Mouse (Mus musculus) CD4-positive, CD25-positive, alpha-beta regulatory T cell, adult 2 months (primary cell): ENCODE measurements around the gene Prr5.

ENCODE experiments used
- DNase-seq: peaks from one replicate; pipeline ENCODE4 v3.0.0-alpha.2; 2012; ENCODE audit warnings: low read depth, low spot score

The Prr5 gene

DNA sequence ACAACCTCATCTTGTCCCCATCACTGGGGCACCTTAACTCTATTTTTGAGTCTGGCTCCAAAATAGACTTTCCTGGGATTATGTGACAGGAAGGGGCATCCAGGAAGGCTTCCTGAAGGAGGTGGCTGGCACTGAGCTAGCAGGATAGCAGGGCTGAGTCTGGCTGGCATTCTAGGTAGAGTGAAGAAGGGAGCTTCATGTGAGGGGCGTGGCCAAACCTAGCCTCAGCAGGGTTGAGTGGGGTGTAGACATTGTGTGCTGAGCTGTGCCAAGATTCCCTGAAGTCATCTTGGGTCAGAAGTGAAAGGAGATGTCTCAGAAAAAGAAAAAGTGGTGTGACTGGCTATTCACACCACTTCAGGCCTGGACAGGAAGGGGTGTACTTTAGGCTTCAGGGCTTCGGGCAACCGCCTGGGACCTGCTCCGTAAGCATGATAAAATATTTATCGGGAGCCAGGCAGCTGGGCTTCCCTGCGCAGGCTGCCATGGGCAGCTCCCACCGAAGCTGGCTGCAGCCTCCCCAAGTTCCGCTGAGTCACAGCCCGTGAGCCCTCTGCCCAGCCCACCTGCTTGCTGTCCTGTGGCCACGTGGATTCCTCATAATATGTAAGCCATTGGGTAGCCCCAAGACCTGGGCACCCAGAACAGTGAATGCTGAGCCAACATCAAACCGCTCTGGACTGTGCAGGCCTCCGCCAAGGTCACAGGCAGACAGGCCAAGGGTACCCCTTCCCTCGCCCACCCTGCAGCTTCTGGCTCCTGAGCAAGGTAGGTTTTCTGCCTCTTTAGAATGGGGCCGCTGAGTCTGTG is at the start of gene Prr5:
Gene Prr5, plus strand, starts transcription at position 683 of the 810 bp plus-strand sequence.
- no peak for DNase-seq

DNA sequence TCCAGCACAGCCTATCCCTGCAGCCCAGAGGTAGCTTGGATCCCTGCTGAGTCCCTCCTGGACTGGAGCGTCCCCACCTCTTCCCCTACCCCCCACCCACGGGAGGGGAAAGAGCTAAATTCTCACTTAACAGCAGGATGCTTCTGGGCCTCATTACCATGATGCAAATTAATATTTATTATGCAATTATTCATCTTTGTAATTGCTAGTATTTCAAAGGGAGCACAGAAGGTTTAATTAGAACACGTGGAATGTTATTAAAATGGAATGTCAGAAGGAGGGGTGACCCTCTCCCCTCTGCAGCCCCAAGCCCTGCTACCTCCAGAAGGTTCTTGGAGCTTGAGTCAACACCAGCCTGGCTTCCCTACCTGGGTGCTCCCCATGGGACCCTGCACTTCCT is 49.4 kb upstream of the Prr5 start:
- DNase-seq = no peak

DNA sequence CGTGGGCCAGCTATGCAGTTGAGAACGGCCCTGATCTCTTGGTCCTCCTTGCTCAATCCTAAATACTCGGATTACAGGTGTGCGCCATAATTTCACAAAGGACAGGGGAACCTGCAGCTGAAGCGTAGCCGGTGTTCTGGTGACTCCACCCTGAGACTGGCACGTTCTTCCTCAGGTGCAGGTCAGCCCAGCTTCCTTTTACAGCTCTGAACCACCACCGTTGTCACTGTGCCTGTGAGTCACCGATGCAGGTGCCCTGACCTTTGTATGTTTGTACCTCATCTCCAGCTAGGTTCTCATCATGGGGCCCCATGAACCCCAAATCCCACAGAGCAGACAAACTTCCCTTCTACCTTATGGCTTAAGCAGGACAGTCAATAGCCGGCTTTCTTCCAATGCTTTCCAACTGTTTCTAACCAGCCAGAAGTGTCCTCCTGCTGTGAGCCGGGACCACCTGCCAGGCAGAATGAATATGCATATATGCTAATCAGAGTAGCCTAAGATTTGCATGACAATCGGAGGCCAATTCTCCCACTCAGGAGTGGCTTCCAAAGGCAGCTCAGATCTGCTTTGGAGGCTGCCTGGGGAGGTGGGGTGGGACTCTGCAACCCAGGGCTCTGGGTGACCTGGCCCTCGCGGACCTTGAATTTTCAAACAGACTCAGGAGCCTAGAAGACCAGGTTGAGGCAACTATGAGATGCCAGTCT is 47.5 kb upstream of the Prr5 start:
- no peak for DNase-seq

DNA sequence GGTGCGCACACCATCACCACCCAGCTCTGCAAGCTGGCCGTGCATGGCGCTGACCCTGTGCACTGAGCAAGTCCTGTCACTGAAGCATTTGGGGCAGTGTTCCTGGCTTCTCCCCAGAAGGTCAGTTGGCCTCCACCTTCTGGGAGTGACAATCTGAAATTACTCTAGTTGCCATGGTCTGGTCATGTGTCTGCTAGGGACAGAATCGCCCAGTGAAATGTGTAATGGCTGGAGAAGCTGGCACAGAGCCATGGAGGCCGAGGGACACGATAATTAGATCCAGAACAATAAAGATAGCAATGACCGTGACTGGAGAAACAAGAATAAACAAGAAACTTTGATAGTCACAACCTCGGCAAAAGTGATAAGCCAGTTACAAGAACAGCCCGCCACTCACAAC is 44.5 kb upstream of the Prr5 start:
- DNase-seq = no peak

DNA sequence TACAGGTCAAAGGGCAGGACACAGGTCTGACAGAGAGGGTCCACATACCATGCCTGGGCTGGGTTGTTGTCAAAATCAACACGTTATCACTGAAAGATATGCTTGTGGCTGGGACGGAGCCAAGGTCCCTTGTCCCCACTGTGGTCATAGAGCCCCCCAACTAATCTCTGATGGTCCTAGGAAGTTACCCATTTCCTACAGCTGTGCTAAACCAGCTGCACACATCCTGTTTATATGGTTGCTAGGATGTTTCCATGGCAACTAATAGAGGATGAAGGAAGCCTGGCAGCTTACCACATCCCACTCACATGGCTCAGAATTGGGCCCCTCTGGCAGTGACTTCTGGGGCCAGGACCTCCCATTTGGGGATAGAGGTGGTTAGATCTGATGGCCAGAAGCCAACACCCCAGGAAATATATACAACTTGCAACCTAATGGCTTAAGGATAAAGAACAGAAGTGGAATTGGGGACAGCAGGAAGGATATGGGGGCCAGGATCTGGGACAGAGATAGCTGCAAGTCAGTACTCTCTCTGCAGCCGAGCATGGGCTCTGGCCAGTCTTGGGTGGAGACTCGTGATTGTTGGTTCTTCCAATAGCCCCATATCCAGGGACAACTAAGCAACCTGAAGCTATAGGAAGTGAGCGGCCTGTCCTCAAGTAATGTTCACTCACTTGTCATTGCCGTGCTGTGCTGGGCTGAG is 43.6 kb upstream of the Prr5 start:
- DNase-seq = peak; percentile 17

DNA sequence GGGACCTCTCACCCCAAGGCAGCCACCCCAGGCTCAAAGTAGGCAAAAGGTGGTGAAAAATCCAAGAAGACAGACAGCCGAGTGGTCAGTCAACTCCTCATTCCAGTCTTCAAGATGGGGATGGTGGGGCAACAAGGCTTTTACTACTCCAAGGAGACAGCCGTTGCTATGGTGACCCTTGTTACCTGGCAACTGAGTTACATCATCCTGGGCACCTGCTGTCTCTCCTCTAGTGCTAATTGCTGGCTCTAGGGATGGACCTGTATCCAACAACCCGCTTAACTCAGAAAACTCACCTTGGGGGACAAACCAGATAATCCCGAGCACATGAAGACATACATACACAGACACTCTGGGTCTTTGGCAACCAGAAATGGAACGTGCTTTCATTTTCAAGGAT is 42.1 kb upstream of the Prr5 start:
- no peak for DNase-seq

DNA sequence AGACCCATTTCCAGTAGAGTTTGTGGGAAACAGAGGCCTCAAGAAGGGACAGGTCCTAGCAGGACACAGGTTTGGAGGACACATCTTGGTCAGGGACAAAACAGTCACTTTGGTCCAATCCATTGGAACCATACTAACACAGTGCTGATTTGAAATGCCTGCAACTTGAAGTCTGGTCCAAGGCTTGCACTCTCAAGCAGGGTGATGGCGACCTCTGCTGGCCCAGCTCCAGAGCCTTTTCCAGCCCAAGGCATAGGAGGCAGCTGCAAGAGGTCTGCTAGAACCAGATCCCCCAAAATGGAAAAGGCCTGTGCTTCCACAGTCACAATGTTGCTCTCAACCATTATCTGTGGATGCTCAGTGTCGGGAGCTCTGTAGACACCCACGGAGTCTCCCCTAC is 39.7 kb upstream of the Prr5 start:
- DNase-seq = peak; percentile 28

DNA sequence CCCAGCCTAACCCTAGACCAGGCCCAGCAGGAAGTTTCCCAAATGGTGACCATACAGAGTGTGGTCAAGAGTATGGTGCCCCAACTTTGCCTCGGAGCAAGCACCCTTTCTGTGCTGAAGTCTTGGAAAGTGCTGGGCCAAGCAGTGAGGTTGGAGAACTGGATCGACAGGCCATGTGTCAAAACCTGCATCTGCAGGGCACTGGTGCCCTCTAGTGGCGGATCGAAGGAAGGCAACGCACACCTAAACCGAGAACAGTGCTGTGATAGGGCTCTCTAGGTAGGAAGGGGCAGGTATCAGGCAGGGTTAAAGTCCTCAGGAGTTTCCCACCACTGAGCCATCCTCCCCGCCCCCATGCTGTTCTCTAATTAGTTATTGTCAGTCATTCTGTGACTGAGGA is 37.9 kb upstream of the Prr5 start:
- peak; percentile 84 for DNase-seq

DNA sequence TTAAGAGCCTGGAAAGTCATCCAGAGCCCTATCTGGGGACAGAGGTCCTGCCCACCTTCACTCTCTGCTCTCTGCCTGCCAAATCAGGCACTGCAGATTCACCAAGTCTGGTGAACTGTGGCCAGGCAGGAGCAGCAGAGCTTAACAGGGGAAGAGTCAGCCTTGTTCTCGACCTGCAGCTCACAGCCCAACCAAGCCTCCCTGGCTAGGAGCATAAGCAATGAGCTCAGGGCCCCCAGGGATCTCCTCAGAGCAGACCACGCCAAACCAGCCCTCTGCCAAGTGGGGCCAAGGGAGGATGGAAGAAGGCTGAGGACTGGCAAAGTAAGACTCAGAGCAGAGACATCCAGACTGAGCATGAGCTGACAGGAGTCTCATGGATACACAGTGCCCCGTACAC is 35.1 kb upstream of the Prr5 start:
- DNase-seq = no peak

DNA sequence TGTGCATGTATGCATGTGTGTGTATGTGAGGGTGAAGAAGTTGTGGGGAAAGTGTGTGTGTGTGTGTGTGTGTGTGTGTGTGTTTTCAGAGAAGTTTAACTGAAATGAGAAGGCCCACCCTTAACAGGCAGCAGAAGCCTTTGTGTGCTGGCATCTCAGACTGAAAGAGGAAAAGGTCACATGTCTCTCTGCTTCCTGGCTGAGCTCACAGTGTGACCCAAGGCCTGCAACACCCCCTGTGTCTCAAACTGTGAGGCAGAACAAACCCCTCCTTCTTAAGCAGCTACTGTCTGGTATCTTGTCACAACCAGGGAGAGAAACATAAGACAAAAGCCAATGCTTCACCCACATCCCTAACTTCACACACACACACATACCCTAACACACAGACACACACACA is 31.0 kb upstream of the Prr5 start:
- no peak for DNase-seq

DNA sequence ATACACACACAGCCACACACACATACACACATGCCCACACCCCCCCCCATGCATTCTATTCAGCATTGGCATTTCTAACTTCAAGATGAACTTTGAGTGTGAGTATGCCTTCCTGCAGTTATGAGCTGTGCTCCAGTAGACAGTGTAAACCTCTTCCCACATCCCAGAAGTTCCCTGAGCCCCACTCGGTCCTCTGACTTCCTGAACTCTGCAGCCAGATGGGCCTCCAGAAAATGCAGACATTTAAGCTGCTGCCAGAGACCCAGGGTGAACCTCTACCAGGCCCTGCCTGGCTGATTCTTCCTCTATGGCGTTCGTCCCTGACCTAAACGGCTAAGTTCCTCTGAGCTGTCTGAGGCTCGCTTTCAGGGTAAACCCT is 30.4 kb upstream of the Prr5 start:
- DNase-seq = no peak

DNA sequence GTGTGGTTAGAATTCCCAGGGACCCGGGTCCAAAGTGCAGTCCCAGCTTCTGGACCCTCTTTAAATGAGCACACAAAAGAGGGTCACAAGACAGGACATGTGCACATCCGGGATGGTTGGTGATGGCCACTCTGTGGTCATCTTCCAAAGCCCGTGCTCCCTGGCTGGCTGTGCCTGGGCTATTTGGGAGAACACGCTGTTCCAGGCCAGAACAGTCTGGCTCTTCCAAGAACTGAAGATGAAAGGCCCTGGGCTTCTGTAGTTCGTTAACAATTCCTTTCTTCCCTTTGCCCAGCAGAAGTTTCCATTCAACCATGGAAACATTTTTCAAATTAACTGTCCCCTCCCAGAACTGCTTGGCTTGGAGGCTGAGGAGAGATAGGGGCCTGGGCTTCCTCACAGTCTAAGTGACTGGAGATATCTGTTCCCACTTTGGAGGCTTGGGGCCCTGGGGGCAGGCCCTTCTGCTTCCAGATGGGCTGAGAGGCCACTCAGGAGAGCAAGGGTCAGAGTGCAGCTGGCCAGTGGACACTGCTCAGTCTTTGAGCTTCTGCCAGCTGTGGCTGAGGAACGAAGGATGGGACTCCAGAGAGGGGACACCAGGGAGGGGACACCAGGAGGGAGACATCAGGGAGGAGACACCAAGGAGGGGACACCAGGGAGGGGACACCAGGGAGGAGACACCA is 29.8 kb upstream of the Prr5 start:
- DNase-seq = no peak

DNA sequence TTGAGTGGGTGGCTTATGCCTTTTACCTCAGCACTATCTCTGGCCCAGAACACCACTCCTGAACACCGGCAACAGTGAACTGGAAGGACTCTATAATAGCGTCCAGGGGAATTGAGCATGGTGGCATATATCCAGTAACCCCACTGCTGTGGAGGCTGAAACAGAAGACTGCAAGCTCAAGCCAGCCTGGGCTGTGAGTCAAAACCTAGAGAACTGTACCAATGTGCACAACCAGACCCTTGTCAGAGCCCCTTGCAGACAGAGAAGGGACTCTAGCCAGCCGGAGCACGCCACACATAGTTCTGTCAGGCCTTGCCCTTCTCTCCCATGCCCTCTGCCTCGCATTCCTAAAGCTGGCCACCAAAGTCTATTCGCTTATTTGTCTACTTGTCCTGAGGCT is 28.7 kb upstream of the Prr5 start:
- no peak for DNase-seq

DNA sequence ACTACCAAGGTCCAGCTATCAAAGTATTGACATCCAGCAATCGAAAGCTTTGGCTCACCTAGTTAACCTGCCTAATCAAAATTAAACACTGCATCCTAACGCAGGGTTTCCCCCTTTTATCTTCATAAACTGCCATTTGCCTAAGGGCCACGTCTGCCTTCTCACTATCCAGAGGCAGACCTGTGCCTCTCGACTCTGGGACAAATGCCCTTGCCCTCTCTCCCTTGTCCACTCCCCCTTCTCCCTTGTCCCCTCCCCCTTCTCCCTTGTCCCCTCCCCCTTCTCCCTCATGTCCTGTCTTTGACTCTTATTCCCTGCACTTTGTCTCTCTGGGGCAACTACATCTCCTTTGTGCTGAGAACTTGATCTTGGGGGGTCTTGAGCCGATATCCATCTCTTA is 28.3 kb upstream of the Prr5 start:
- DNase-seq = no peak

DNA sequence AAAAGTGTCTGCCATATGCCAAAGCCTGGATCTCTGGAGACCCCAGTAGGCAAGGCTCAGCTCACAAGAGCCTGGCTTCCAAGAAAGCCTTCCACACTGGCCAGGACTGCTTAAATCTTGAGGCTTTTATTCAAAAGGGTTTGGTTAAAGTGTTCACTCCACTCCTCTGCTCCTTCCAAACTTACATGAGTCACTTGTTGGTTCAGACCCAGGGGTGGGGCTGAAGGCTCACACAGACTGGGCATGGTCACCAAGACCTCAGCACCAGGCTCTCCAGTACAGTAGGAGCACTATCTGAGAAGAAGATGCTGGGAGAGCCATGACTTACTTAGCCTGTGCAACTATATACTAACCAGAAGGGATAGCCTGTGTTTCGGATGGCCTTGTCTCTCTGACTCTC is 27.5 kb upstream of the Prr5 start:
- DNase-seq = no peak

DNA sequence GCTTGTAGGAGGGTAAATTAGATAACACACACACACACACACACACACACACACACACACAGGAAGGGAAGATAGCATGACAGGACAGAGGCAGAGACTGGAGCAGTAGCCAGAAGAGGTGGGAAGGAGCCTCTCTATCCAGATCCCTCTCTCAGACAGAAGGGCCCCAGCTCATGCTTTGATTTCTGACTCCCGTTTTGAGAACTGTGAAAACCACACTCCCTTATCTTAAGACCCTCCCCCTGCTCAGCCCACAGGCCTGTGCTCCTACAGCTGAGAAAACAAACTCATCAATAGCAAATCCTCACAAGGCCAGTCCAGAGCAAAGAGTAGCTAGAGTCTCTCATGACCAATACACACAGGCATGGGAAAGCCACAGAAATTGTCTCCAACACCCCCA is 26.2 kb upstream of the Prr5 start:
- no peak for DNase-seq

DNA sequence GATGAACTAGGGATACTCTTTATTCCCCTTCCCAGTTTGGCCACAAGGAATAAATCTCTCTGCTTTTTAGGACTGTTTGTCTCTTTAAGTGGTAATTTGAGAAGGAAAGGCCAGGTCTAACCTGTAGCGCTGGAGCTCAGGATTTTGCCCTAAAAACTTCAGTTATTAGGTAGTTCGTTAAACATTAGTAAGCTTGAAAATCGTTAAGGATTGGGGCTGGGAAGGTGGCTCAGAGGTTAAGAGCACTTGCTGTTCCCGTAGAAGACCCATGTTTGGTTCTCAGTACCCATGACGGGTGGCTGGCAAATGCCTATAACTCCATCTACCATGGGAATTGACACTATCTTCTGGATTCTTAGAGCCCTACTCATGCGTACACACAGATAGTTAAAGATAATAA is 17.9 kb upstream of the Prr5 start:
- no peak for DNase-seq

DNA sequence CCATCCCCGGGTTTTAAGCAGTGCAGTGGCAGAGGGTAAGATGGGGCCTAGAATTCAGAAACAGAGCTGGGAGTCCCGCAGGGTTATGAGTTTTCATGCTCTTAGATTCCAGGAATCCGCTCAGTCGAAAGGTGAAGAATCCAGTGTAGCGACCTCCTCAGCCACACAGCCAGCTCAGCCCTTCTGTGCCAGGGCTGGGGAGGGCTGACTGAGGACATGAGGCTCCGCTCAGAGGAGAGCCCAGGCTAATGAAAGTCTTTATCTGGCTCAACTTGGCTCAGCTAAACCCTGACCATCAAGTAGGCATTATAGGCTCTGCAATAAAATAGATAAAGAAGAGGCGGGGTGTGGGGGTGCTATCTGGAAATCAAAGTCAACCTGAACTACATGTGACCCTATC is 16.3 kb upstream of the Prr5 start:
- no peak for DNase-seq

DNA sequence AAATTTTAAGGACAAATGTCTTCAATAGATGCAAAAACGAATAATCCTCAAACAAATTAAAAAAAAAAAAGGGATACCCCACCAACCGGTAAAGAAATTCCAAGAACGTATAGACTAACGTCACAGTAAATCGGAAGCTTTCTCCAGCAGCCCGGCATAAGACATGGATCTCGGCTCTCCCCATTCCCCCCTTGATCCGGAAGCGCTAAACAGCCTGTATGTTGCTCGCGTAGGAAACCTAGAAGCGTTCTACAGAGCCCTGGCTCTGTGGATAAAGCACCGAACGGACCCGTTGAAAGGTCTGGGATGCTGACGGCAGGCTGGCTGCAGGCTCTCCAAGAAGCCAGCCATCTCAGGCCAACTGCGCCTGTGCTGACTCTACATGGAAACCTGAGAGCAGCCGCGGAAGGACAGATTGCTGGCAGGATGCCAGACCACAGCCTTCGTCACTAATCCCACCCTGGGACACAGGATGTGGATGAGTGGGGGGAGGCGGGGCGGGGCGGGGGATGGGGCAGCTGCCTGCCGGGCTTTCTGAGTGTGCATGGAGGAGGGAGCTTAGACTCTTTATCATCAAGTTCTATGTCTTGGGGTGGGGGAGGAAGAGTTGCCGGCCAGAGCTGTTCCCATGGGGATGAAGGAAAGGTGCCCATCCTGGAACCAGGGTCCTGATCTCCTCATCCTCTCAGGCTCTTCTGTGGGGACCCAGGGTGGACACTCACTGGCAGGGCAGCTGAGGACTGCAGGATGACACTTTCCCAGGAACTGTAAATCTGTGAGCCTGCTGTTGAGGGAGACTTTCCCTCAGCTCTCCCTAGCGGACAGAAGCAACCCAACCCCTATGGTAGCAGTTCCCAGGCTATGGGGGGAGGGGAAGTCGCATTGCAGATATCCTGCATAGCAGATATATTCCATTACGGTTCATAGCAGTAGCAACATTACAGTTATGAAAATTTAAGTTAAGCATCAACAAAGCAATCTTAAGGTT is 15.1 kb upstream of the Prr5 start:
- peak; percentile 73 for DNase-seq

DNA sequence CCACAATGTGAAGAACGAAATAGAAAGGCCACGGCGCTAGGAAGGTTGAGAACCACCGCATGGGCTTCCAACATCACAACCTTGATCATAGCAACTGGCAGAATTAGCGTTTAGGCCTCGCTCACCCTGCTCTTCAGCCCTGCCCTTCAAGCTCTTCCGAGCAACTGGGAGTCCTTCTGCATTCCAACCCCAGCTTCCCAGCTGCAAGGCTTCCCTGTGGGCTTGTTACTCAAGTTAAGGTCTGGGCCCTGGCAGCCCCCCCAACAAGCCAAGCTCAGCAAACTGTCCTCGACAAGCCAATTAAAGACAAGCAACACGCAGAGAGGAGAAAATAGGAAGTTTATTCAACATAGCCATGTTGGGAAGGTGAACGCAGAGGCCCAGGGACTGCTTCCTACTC is 14.4 kb upstream of the Prr5 start:
- DNase-seq = no peak

DNA sequence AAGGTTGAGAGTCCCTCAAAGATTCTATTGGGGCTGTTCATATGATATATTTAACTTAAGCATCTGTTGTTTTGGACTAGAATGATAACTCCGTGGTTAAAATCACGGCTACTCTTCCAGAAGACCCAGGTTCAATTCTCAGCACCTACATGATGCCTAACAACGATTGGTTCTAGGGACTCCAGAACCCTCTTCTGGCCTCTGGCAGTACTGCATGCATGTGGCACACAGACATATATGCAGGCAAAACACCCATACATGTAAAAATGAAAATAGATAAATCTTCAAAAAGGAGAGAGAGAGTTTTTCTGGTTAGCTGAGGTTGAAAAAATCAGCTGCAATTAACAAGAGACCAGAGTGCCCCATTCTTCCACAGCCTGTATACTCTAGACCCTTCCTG is 12.7 kb upstream of the Prr5 start:
- DNase-seq = no peak
